In genomic region chr11:25854216-25854615, GRCm38 (mm10) we compare ENCODE assay signal across 17 mouse cellular contexts.
A peak's percentile ranks its signal among the peaks of the same experiment; 100 is the strongest.
DNase-seq lines count a peak whose midpoint lies in the region; ATAC-seq and TF ChIP-seq lines count a peak whose summit lies in the region.
"Had no signal": no experiment of that assay in that cellular context is flagged by ENCODE, and none has a peak within 500 bp of the region (broad histone marks: within the 10 kb centered on the region; RNA-seq: fewer than 3 reads in every experiment).

No protein-coding gene starts in this region.

- H3K4me1 ChIP-seq in forebrain, embryonic 14.5 days (ENCODE audit: control insufficient read depth, insufficient read depth, low read length) = peaks cover 35% of the 10 kb centered on the region
- H3K4me1 ChIP-seq in hindbrain, embryonic 14.5 days (replicated peaks; ENCODE audit: control insufficient read depth, insufficient read depth, low read length) = peaks cover 42% of the 10 kb centered on the region
- H3K4me1 ChIP-seq in midbrain, postnatal 0 days (ENCODE audit: insufficient read depth, low read length) = 0 out of 2 replicates have a peak, but pooled peaks cover 7% of the 10 kb centered on the region

- ATAC-seq in forebrain, embryonic 14.5 days = peak; percentile 47; the same call in 1 of the 2 replicates
- peak; percentile 32; the same call in 1 of the 2 replicates for ATAC-seq in hindbrain, embryonic 14.5 days (ENCODE audit: low FRiP score)
- peak; percentile 28 for ATAC-seq in midbrain, postnatal 0 days (ENCODE audit: low FRiP score)
- ATAC-seq: intestine, postnatal 0 days had no signal

- peak overlapping the region; percentile 12; the same call in 1 of the 2 replicates for H3K4me2 ChIP-seq in forebrain, embryonic 14.5 days (ENCODE audit: low read length)
- H3K4me2 ChIP-seq in hindbrain, embryonic 14.5 days (replicated peaks) = peak overlapping the region; percentile 11
- no peak overlapping the region for H3K4me2 ChIP-seq in midbrain, postnatal 0 days (ENCODE audit: low read depth, low read length, poor library complexity, severe bottlenecking)
- H3K4me2 ChIP-seq: lung, embryonic 14.5 days had no signal

- peak; percentile 62 to 65 for DNase-seq in layer of hippocampus, postnatal 14 days (ENCODE audit: low spot score in 2 of 2)
- DNase-seq in layer of hippocampus, adult 9-11 months = no peak
- peak; percentile 75 for DNase-seq in forebrain, embryonic 14.5 days (ENCODE audit: low spot score)
- DNase-seq in hindbrain, embryonic 14.5 days (ENCODE audit: low spot score) = no peak
- DNase-seq in midbrain, postnatal 0 days (ENCODE audit: low spot score) = no peak
- DNase-seq in right cerebral cortex, postnatal 25 days = no peak
- no peak for DNase-seq in lung, adult 18-20 months
- DNase-seq in adrenal gland, postnatal 14 days = no peak
- DNase-seq: adrenal gland, adult 8-10 months; cerebellum, adult 8-10 months; gastrocnemius, postnatal 25 days; heart, postnatal 36 days; kidney, postnatal 25 days; lung, embryonic 14.5 days; thymus, adult 2 months had no signal

- TF ChIP-seq CTCF in midbrain, postnatal 0 days (IDR thresholded peaks at IDR 0.05) = no peak

- no peak overlapping the region for H3K4me3 ChIP-seq in forebrain, embryonic 14.5 days (ENCODE audit: low read depth, low read length)
- H3K4me3 ChIP-seq in hindbrain, embryonic 14.5 days (replicated peaks; ENCODE audit: low read length) = no peak overlapping the region
- no peak overlapping the region for H3K4me3 ChIP-seq in midbrain, postnatal 0 days (ENCODE audit: low read depth, low read length)
- H3K4me3 ChIP-seq: heart, embryonic 10.5 days had no signal

- no peaks in the 10 kb centered on the region for H3K9me3 ChIP-seq in forebrain, embryonic 14.5 days (replicated peaks; ENCODE audit: control insufficient read depth, low read length)
- no peaks in the 10 kb centered on the region for H3K9me3 ChIP-seq in hindbrain, embryonic 14.5 days (ENCODE audit: control insufficient read depth, low read length)
- H3K9me3 ChIP-seq in midbrain, postnatal 0 days (ENCODE audit: low read length) = no peaks in the 10 kb centered on the region
- H3K9me3 ChIP-seq: heart, embryonic 10.5 days had no signal

- no peaks in the 10 kb centered on the region for H3K27me3 ChIP-seq in forebrain, embryonic 14.5 days (replicated peaks; ENCODE audit: control insufficient read depth, insufficient read depth, low read length)
- no peaks in the 10 kb centered on the region for H3K27me3 ChIP-seq in hindbrain, embryonic 14.5 days (ENCODE audit: control insufficient read depth, insufficient read depth, low read length)
- no peaks in the 10 kb centered on the region for H3K27me3 ChIP-seq in midbrain, postnatal 0 days (ENCODE audit: insufficient read depth, low read length)

- H3K36me3 ChIP-seq in forebrain, embryonic 14.5 days (ENCODE audit: control insufficient read depth, insufficient read depth, low read length) = no peaks in the 10 kb centered on the region
- no peaks in the 10 kb centered on the region for H3K36me3 ChIP-seq in hindbrain, embryonic 14.5 days (replicated peaks; ENCODE audit: control insufficient read depth, insufficient read depth)
- H3K36me3 ChIP-seq in midbrain, postnatal 0 days (ENCODE audit: insufficient read depth, low read length) = no peaks in the 10 kb centered on the region
- H3K36me3 ChIP-seq: heart, embryonic 10.5 days had no signal

- H3K27ac ChIP-seq in forebrain, embryonic 14.5 days (ENCODE audit: low read depth, low read length) = peak overlapping the region; percentile 70; the same call in 1 of the 2 replicates
- peak overlapping the region; percentile 86 for H3K27ac ChIP-seq in hindbrain, embryonic 14.5 days
- H3K27ac ChIP-seq in midbrain, postnatal 0 days (ENCODE audit: low read depth, low read length) = no peak overlapping the region
- H3K27ac ChIP-seq: heart, embryonic 10.5 days had no signal

- peak overlapping the region; percentile 37; the same call in 1 of the 2 replicates for H3K9ac ChIP-seq in forebrain, embryonic 14.5 days (ENCODE audit: low read length)
- no peak overlapping the region for H3K9ac ChIP-seq in hindbrain, embryonic 14.5 days
- no peak overlapping the region for H3K9ac ChIP-seq in midbrain, postnatal 0 days (replicated peaks; ENCODE audit: low read length, poor library complexity, severe bottlenecking)
- H3K9ac ChIP-seq: lung, embryonic 14.5 days had no signal

- WGBS in forebrain, embryonic 14.5 days = 29% methylated on average over 10 of the region's 10 CpGs
- WGBS in hindbrain, embryonic 14.5 days = 26% methylated on average over 10 of the region's 10 CpGs
- WGBS in midbrain, postnatal 0 days = 27% methylated on average over 10 of the region's 10 CpGs

Comparison
In these comparisons a context has a peak if more than half of its experiments do, and no peak if none do; other contexts are left out.
1. DNase-seq: peak in layer of hippocampus, postnatal 14 days (2 of 2) and forebrain, embryonic 14.5 days (single experiment); none in layer of hippocampus, adult 9-11 months (single experiment), hindbrain, embryonic 14.5 days (single experiment), midbrain, postnatal 0 days (single experiment), right cerebral cortex, postnatal 25 days (single experiment), lung, adult 18-20 months (0 of 2) and adrenal gland, postnatal 14 days (single experiment).
2. Peak in every context shown above with its lines, with median percentiles within 50 percentile points of each other: ATAC-seq.